Mouse (Mus musculus) gastrocnemius, postnatal 4 days (tissue): Measurements from ENCODE around the gene Alkbh6. TPM values are rescaled to one million over a fixed set of nuclear protein-coding genes. Genes with fewer than 3 reads are reported as not detected.

ENCODE experiments used
- total RNA-seq, 2 experiments: library from RNA; stranded (reverse); gene quantifications; 2 replicates each; pipeline ENCODE4 v1.2.3; 2021

Gene Alkbh6
- total RNA-seq, 2 experiments from 2014 or later: 25.0 to 26.5 TPM

Other genes starting within 250 kb of the Alkbh6 start
- 1 to 10 TPM; 4.4 to 5.3 TPM for gene Zfp82, start 235.8 kb upstream of the Alkbh6 start, total RNA-seq
- gene Gm26920, start 218.3 kb upstream of the Alkbh6 start, total RNA-seq: not detected
- 1 to 10 TPM; 4.8 to 5.6 TPM for gene Zfp566, start 218.2 kb upstream of the Alkbh6 start, total RNA-seq
- 10 to 100 TPM; 52.5 to 65.2 TPM for gene Zfp260, start 213.9 kb upstream of the Alkbh6 start, total RNA-seq
- 1 to 10 TPM; 8.0 to 9.4 TPM for gene Zfp382, start 186.8 kb upstream of the Alkbh6 start, total RNA-seq
- gene Zfp146, start 139.0 kb upstream of the Alkbh6 start, total RNA-seq: 10 to 100 TPM; 46.2 to 54.5 TPM
- 100 to 1,000 TPM; 268 to 275 TPM for gene Cox7a1, start 124.6 kb upstream of the Alkbh6 start, total RNA-seq
- 100 to 1,000 TPM; 272 to 284 TPM for gene Capns1, start 109.9 kb upstream of the Alkbh6 start, total RNA-seq
- 10 to 100 TPM; 91.6 to 94.0 TPM for gene Polr2i, start 76.8 kb upstream of the Alkbh6 start, total RNA-seq
- gene Tbcb, start 76.4 kb upstream of the Alkbh6 start, total RNA-seq: 10 to 100 TPM; 62.5 to 64.9 TPM
- under 1 TPM; 0.78 TPM for gene Ovol3, start 73.0 kb upstream of the Alkbh6 start, total RNA-seq
- gene Thap8, start 28.6 kb upstream of the Alkbh6 start, total RNA-seq: under 1 TPM; 0.29 to 0.96 TPM
- gene Wdr62, start 28.3 kb upstream of the Alkbh6 start, total RNA-seq: 1 to 10 TPM; 5.5 to 7.4 TPM
- gene Clip3, start 17.0 kb upstream of the Alkbh6 start, total RNA-seq: 10 to 100 TPM; 29.8 to 42.1 TPM
- 1 to 10 TPM; 2.5 to 3.8 TPM for gene Syne4, start 6.1 kb downstream of the Alkbh6 start, total RNA-seq
- gene E130208F15Rik, start 13.0 kb downstream of the Alkbh6 start, total RNA-seq: 1 to 10 TPM; 1.2 to 1.4 TPM
- 10 to 100 TPM; 12.0 to 13.2 TPM for gene Sdhaf1, start 15.2 kb downstream of the Alkbh6 start, total RNA-seq
- gene Lrfn3, start 54.1 kb downstream of the Alkbh6 start, total RNA-seq: 1 to 10 TPM; 3.3 to 3.8 TPM
- 10 to 100 TPM; 24.9 to 33.3 TPM for gene Tyrobp, start 105.0 kb downstream of the Alkbh6 start, total RNA-seq
- under 1 TPM in 1 of 2 experiments, not detected in 1; 0.74 TPM for gene Hcst, start 111.1 kb downstream of the Alkbh6 start, total RNA-seq
- gene Nfkbid, start 113.0 kb downstream of the Alkbh6 start, total RNA-seq: under 1 TPM; 0.56 to 0.67 TPM
- gene Aplp1, start 136.8 kb downstream of the Alkbh6 start, total RNA-seq: 1 to 10 TPM; 3.5 to 4.2 TPM
- under 1 TPM; 0.39 to 0.93 TPM for gene Kirrel2, start 149.0 kb downstream of the Alkbh6 start, total RNA-seq
- gene Nphs1, start 149.6 kb downstream of the Alkbh6 start, total RNA-seq: not detected
- under 1 TPM in 1 of 2 experiments, not detected in 1; 0.44 TPM for gene Prodh2, start 184.9 kb downstream of the Alkbh6 start, total RNA-seq
- 1 to 10 TPM; 9.6 to 9.8 TPM for gene Arhgap33, start 226.3 kb downstream of the Alkbh6 start, total RNA-seq
- gene Hspb6, start 243.5 kb downstream of the Alkbh6 start, total RNA-seq: 100 to 1,000 TPM; 182 to 186 TPM
- 10 to 100 TPM; 10.1 to 10.4 TPM for gene Proser3, start 243.6 kb downstream of the Alkbh6 start, total RNA-seq